In the genomic region with DNA sequence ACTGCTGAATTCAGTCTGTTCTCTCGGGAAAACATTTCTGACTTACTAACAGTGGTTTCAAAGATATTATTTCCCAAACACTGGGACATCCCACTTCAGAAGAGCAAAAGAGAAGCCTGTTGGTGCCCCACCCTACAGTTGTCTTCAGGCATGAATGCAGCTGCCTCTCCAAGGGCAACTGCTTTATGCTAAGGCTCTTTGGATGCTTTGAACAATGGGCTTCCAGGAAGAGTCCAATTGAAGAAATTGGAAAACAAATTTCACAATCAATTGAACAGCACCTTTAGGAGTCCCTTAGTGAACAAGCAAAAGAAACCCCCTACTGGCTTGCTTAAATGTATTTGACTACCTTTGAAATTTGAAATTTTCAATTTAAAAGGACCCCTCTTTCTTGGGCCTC, we compare ENCODE assay signal across 35 mouse cellular contexts. TPM values are rescaled to one million over a fixed set of nuclear protein-coding genes. Genes with fewer than 3 reads are reported as not detected.
"Had no signal": no experiment of that assay in that cellular context is flagged by ENCODE, and none has a peak within 500 bp of the region (broad histone marks: within the 10 kb centered on the region; RNA-seq: fewer than 3 reads in every experiment).

No protein-coding gene starts in this region.

- ATAC-seq: hindbrain, postnatal 0 days; intestine, embryonic 16.5 days; liver, embryonic 12.5 days had no signal

- H3K4me2 ChIP-seq: heart, embryonic 12.5 days; hindbrain, embryonic 13.5 days; hindbrain, embryonic 15.5 days; kidney, embryonic 15.5 days; limb, embryonic 13.5 days; limb, embryonic 15.5 days; liver, embryonic 12.5 days had no signal

- H3K4me3 ChIP-seq: heart, embryonic 10.5 days; heart, embryonic 12.5 days; hindbrain, embryonic 13.5 days; hindbrain, embryonic 15.5 days; kidney, embryonic 15.5 days; limb, embryonic 13.5 days; limb, embryonic 15.5 days; liver, embryonic 12.5 days had no signal

- H3K27me3 ChIP-seq: heart, embryonic 12.5 days; hindbrain, embryonic 15.5 days; kidney, embryonic 15.5 days; limb, embryonic 13.5 days; limb, embryonic 15.5 days; liver, embryonic 12.5 days had no signal

- DNase-seq: gastrocnemius, postnatal 14 days; gastrocnemius, postnatal 36 days; heart, adult 18-20 months; heart, postnatal 14 days; heart, postnatal 36 days; kidney, adult 11 months; kidney, adult 2 months; kidney, adult 9 months; kidney, postnatal 14 days; kidney, postnatal 36 days; layer of hippocampus, adult 9-11 months; layer of hippocampus, postnatal 36 days; left cerebral cortex, postnatal 4 days had no signal

RNA-seq across cellular contexts. Expression of a gene that starts 41.8 kb away (rescaled TPM):
- total RNA-seq: hematopoietic stem cell, adult 5-6 weeks; hindbrain, postnatal 0 days; layer of hippocampus, adult 18-20 months; layer of hippocampus, adult 8-10 months; layer of hippocampus, postnatal 14 days; layer of hippocampus, postnatal 36 days; left cerebral cortex, adult 18-20 months; left cerebral cortex, adult 8-10 months; left cerebral cortex, postnatal 10 days; left cerebral cortex, postnatal 25 days; left cerebral cortex, postnatal 4 days; liver, adult 2 months had no signal
- polyA plus RNA-seq: gonadal fat pad, adult 2 months; kidney, adult 2 months; kidney, postnatal 0 days; large intestine, adult 2 months; liver, adult 2 months; liver, embryonic 12.5 days had no signal
